Mouse (Mus musculus) ES-E14 (cell line): ENCODE results near the gene Edil3. TPM values are rescaled to one million over a fixed set of nuclear protein-coding genes. Genes with fewer than 3 reads are reported as not detected.

Experiments
- DNase-seq: peaks from one replicate; pipeline ENCODE4 v3.0.0-alpha.2; 2013; ENCODE audit warnings: low read depth, low spot score
- H3K27ac ChIP-seq: 2 replicates; pipeline ENCODE4 v1.5.1; 2012; ENCODE audit warnings: low read depth, mild to moderate bottlenecking, low read length, moderate library complexity, mixed read lengths; ENCODE audit not compliant: poor library complexity, insufficient read depth, severe bottlenecking
- H3K36me3 ChIP-seq: 2 replicates; pipeline ENCODE4 v1.6.1; 2012; ENCODE audit warnings: mild to moderate bottlenecking, low read length, moderate library complexity, mixed read lengths; ENCODE audit not compliant: control insufficient read depth, poor library complexity, insufficient read depth, severe bottlenecking
- H3K4me1 ChIP-seq, 2 experiments: fragments of 150-350 bp in 1 of 2; sonication (generic) in 1 of 2; 2 replicates each; pipeline ENCODE4 v1.6.1; 2012; ENCODE audit warnings: low read length in 2 of 2, mild to moderate bottlenecking in 1 of 2, mixed read lengths in 1 of 2; ENCODE audit not compliant: control insufficient read depth in 2 of 2, insufficient read depth in 2 of 2, poor library complexity in 1 of 2
- H3K4me3 ChIP-seq, 2 experiments: fragments of 150-350 bp in 1 of 2; sonication (generic) in 1 of 2; 2 replicates each; pipeline ENCODE4 v1.5.1; 2012; ENCODE audit warnings: low read length in 2 of 2, low read depth in 1 of 2, mild to moderate bottlenecking in 1 of 2, mixed read lengths in 1 of 2; ENCODE audit not compliant: insufficient read depth in 1 of 2, poor library complexity in 1 of 2, severe bottlenecking in 1 of 2
- H3K9ac ChIP-seq: 2 replicates; pipeline ENCODE4 v1.6.1; 2012; ENCODE audit warnings: low read depth, mild to moderate bottlenecking, low read length, mixed read lengths; ENCODE audit not compliant: poor library complexity, insufficient read depth, severe bottlenecking
- H3K9me3 ChIP-seq: fragments of 150-350 bp; sonication (generic); 2 replicates; pipeline ENCODE4 v1.6.1; 2012; ENCODE audit warnings: low read depth, mild to moderate bottlenecking, low read length; ENCODE audit not compliant: control insufficient read depth, insufficient read depth
- CHD2 ChIP-seq: IDR thresholded peaks from 2 replicates; pipeline ENCODE4 v1.6.1; 2014; ENCODE audit warnings: mild to moderate bottlenecking, low read depth, low read length, inconsistent platforms
- HCFC1 ChIP-seq: IDR thresholded peaks from 2 replicates; pipeline ENCODE4 v1.6.1; 2012; ENCODE audit warnings: low read length, inconsistent platforms, borderline replicate concordance; ENCODE audit not compliant: insufficient read depth
- MAFK ChIP-seq: IDR thresholded peaks from 2 replicates; pipeline ENCODE4 v1.6.1; 2014; ENCODE audit warnings: mild to moderate bottlenecking, low read depth, low read length, inconsistent platforms; ENCODE audit not compliant: insufficient read depth
- ZC3H11A ChIP-seq: IDR thresholded peaks from 2 replicates; pipeline ENCODE4 v1.6.1; 2012; ENCODE audit warnings: low read depth, mild to moderate bottlenecking, inconsistent platforms, low read length, borderline replicate concordance
- ZNF384 ChIP-seq: IDR thresholded peaks from 2 replicates; pipeline ENCODE4 v1.6.1; 2012; ENCODE audit warnings: low read depth, low read length, inconsistent platforms
- in situ Hi-C, 2 experiments: fragments of 600-800 bp; cut with MboI; formaldehyde crosslinking; loops; one replicate each; pipeline ENCODE4 v1.15.1; 2025; ENCODE audit warnings: low sequenced_read_pairs in 2 of 2, inconsistent platforms in 1 of 2; ENCODE audit not compliant: unreplicated experiment in 2 of 2
- total RNA-seq: library from RNA; depleted of rRNA; stranded (reverse); fragments of 300-350 nt; gene quantifications from 2 replicates; pipeline ENCODE4 v1.2.3, GENCODE M21; 2012

Edil3 gene
- total RNA-seq, 1 experiment, result 0.89 TPM

GRCm38 (mm10) chr13:89339055-89339454 lies 517.8 kb downstream of the Edil3 start:
- Histone ChIP-seq H3K27ac (no peak overlapping the region), H3K9ac (no peak overlapping the region), H3K36me3 (no peaks in the 10 kb centered on the region), H3K4me3 (no peak overlapping the region), H3K4me1 (no peaks in the 10 kb centered on the region), H3K9me3 (no peaks in the 10 kb centered on the region)
- TF ChIP-seq ZC3H11A (no peak), CHD2 (no peak), HCFC1 (no peak), MAFK (no peak)
- in situ Hi-C loops, result no loop called here
- no peak for DNase-seq

- no peak overlapping the region for H3K9ac ChIP-seq
Observed at GRCm38 (mm10) chr13:89339776-89340175, 518.5 kb downstream of the Edil3 start.

GRCm38 (mm10) chr13:89355234-89355633 lies 534.0 kb downstream of the Edil3 start:
- no peak overlapping the region for H3K9ac ChIP-seq
- no peaks in the 10 kb centered on the region for H3K36me3 ChIP-seq
- TF ChIP-seq CHD2, result no peak
- no peak for TF ChIP-seq ZNF384
- no peak for TF ChIP-seq MAFK
- TF ChIP-seq ZC3H11A, result no peak
- no peak overlapping the region for H3K4me3 ChIP-seq
- no peaks in the 10 kb centered on the region for H3K4me1 ChIP-seq
- DNase-seq, result no peak
- no peaks in the 10 kb centered on the region for H3K9me3 ChIP-seq
- no peak overlapping the region for H3K27ac ChIP-seq
- in situ Hi-C loops, result no loop called here

More at GRCm38 (mm10) chr13:89339776-89340175, 518.5 kb downstream of the Edil3 start:
- Histone ChIP-seq H3K9me3 (no peaks in the 10 kb centered on the region), H3K4me1 (no peaks in the 10 kb centered on the region), H3K27ac (no peak overlapping the region), H3K4me3 (no peak overlapping the region), H3K36me3 (no peaks in the 10 kb centered on the region)
- TF ChIP-seq ZNF384 (no peak), ZC3H11A (no peak), CHD2 (no peak), MAFK (no peak), HCFC1 (no peak)
- no peak for DNase-seq
- in situ Hi-C loops, result no loop called here

GRCm38 (mm10) chr13:89358407-89358806 lies 537.1 kb downstream of the Edil3 start:
- H3K4me1 ChIP-seq, result no peaks in the 10 kb centered on the region
- H3K4me3 ChIP-seq, result no peak overlapping the region
- DNase-seq, result no peak
- H3K9me3 ChIP-seq, result no peaks in the 10 kb centered on the region
- H3K9ac ChIP-seq, result no peak overlapping the region
- in situ Hi-C loops, result no loop called here
- no peaks in the 10 kb centered on the region for H3K36me3 ChIP-seq
- TF ChIP-seq ZC3H11A (no peak), ZNF384 (no peak)
- no peak overlapping the region for H3K27ac ChIP-seq

- no peak for DNase-seq
- H3K9me3 ChIP-seq, result no peaks in the 10 kb centered on the region
- TF ChIP-seq CHD2, result no peak
- TF ChIP-seq ZC3H11A, result no peak
- TF ChIP-seq HCFC1, result no peak
- TF ChIP-seq ZNF384, result no peak
- TF ChIP-seq MAFK, result no peak
- H3K36me3 ChIP-seq, result no peaks in the 10 kb centered on the region
- no peak overlapping the region for H3K27ac ChIP-seq
- no peak overlapping the region for H3K9ac ChIP-seq
- in situ Hi-C loops, result no loop called here
- no peaks in the 10 kb centered on the region for H3K4me1 ChIP-seq
- H3K4me3 ChIP-seq, result no peak overlapping the region
Observed at GRCm38 (mm10) chr13:89362274-89362673, 541.0 kb downstream of the Edil3 start.
